Mouse (Mus musculus) heart, postnatal 10 days (tissue): ENCODE results near the gene Aspn. TPM values are rescaled to one million over a fixed set of nuclear protein-coding genes. Genes with fewer than 3 reads are reported as not detected.
"Not testable (repeated sequence)": the region's sequence is repeated elsewhere in the genome, so short reads cannot be mapped to it uniquely, and the experiment has no call there.

Source experiments
- DNase-seq, 2 experiments: peaks; one replicate each; pipeline ENCODE4 v3.0.0; 2021
- intact Hi-C: fragments of 180-260 bp; cut with DNase I; formaldehyde crosslinking; loops from one replicate; pipeline ENCODE4 v1.15.1; 2025
- total RNA-seq, 2 experiments: library from RNA; stranded (reverse); gene quantifications; 2 replicates each; pipeline ENCODE4 v1.2.3; 2021

Aspn gene
- total RNA-seq, 2 experiments from 2014 or later, result 89.0 to 113 TPM

- DNase-seq, result peak; percentile 25
- intact Hi-C loops, result no loop called here
Observed at GRCm38 (mm10) chr13:49581541-49582530, 37.6 kb downstream of the Aspn start, which contains the start of gene Omd. Omd (plus strand) TSS chr13:49582462.

GRCm38 (mm10) chr13:49583859-49584258 lies 39.6 kb downstream of the Aspn start:
- intact Hi-C loops, result no loop called here
- DNase-seq, result no peak

DNA sequence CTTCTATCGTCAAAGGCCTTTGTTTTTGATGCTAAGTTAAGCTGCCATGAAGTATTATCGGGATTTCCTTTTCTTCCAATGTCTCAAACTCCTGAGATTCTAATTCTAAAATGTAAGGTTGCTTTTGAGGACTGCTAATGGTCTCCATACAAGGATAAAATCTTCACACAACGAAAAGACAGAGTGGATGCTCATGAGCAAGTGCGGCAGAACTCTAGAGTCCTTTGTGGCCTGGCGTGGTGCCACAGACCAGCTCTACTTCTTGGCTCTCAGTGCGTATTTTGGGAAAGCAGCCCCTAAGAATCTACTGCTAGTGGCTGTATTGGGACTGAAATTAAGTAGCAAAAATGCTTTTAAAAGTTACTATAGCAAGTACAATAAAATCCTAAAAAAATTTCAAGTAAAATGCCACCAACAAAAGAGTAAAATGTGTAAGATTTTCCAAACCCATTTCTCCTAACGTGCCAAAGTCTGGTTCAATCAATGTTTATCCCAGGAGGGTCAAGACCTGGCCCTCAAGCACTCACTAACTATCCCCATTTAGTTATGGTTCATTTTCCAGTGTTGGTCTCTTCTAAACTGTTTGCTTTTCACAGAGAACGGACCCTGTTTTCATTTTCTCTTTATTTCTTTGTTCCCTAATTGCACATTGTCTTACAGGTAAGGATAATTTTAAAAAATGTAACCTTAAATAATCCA lies 40.2 kb downstream of the Aspn start:
- DNase-seq, result peak; percentile 31 to 36
- intact Hi-C loops, result no loop called here

GRCm38 (mm10) chr13:49586062-49586461 lies 41.8 kb downstream of the Aspn start:
- intact Hi-C loops, result no loop called here
- DNase-seq, result no peak

- DNase-seq, intact Hi-C loops: not testable (repeated sequence)
Observed at GRCm38 (mm10) chr13:49602541-49602940, 58.3 kb downstream of the Aspn start.

- intact Hi-C loops, result no loop called here
- DNase-seq, result no peak
Observed at GRCm38 (mm10) chr13:49603603-49604002, 59.4 kb downstream of the Aspn start.

DNA sequence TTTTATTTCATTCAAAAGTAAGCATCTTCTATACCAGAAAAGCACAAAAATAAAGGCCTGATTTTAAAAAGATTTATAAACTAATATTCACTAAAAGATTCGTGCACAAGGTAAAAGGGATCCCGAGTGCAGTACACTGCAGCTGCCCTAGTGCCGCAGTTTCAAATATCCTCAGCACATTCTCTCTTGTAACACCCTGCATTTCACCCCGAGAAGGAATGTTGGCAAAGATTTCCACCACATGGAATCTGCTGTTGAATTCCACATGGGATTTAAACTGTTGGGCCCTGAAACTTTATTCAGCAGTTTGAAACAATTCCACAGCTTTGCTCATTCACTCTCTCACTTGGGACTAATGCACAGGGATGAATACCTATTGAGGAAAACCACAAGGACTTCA lies 63.5 kb downstream of the Aspn start, which contains the start of gene Ogn:
Gene Ogn (plus strand): TSS at position 333 of the 400 bp plus-strand sequence.
- intact Hi-C loops, result no loop called here
- DNase-seq, result peak; percentile 77 to 79

DNA sequence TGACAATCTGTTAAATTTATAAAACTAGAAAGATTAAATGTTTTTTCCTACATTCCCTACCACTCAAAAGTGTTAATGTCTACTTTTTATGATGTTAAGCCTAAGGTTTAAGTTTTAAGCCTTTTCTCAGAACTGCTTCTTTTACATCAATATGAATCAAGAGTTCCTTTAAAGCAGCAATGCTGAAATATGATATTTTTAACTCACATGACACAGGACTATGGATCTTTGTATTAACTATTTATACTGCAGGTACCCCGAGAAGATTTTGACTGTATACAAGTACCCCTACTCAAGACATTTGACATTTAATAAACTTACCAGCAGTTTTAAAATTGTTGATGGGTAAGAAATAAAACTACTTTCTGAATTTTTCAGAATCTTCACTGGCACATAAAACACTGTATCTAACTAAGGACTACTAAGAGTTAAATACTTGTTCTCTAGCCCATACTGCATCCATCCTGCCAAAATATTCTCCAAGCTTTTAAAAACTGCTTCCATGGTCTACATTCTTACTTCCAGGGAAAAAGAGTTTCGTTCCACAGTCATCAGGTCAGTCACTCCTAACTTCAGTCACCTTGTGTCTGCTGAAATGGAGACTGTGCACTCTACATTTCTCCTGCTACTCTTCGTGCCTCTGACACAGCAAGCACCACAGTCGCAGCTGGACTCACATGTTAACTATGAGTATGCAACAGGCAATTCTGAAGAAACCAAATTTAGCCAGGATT lies 64.5 kb downstream of the Aspn start:
- intact Hi-C loops, result no loop called here
- DNase-seq, result peak; percentile 49 to 54

GRCm38 (mm10) chr13:49617021-49617420 lies 72.8 kb downstream of the Aspn start:
- DNase-seq, result no peak
- intact Hi-C loops, result no loop called here

Other genes with a start within 250 kb of the Aspn start
- gene Fgd3, start 224.1 kb upstream of the Aspn start, total RNA-seq, result under 1 TPM; 0.50 to 0.57 TPM
- 10 to 100 TPM; 74.6 to 83.6 TPM for gene Bicd2, start 202.9 kb upstream of the Aspn start, total RNA-seq
- 1 to 10 TPM; 8.3 to 9.1 TPM for gene Ippk, start 123.2 kb upstream of the Aspn start, total RNA-seq
- gene Tes3-ps, start 51.1 kb upstream of the Aspn start, total RNA-seq, result 1 to 10 TPM; 1.6 TPM
- gene Ecm2, start 39.6 kb upstream of the Aspn start, total RNA-seq, result 10 to 100 TPM; 20.1 to 20.6 TPM
- 1 to 10 TPM; 1.1 to 1.4 TPM for gene Omd, start 38.0 kb downstream of the Aspn start, total RNA-seq
- 10 to 100 TPM; 75.4 to 78.8 TPM for gene Ogn, start 63.6 kb downstream of the Aspn start, total RNA-seq
- 1 to 10 TPM; 5.9 to 6.9 TPM for gene Cenpp, start 108.3 kb downstream of the Aspn start, total RNA-seq
- 10 to 100 TPM; 13.2 to 17.7 TPM for gene Nol8, start 108.6 kb downstream of the Aspn start, total RNA-seq
- 10 to 100 TPM; 60.2 to 66.8 TPM for gene Iars, start 137.7 kb downstream of the Aspn start, total RNA-seq